Mouse (Mus musculus): ENCODE data around the gene Phf7.

Phf7 gene

GRCm38 (mm10) chr14:31251084-31251604 is at the start of gene Phf7, which contains the start of gene Bap1:
Gene Phf7 (minus strand): TSS chr14:31251317.
Gene Bap1 (plus strand): TSS chr14:31251450.
- CTCF ChIA-PET: interaction anchor here (0.5 kb wide), 1 partner anchor 77 kb away, joined by 5 read pairs; no protein-coding TSS in a partner anchor

GRCm38 (mm10) chr14:31285728-31286127 is 34.6 kb upstream of the Phf7 start:
- CTCF ChIA-PET: no interaction called here

GRCm38 (mm10) chr14:31272164-31272563 is 21.0 kb upstream of the Phf7 start:
- CTCF ChIA-PET: no interaction called here

GRCm38 (mm10) chr14:31271121-31271520 is 20.0 kb upstream of the Phf7 start:
- CTCF ChIA-PET: no interaction called here

GRCm38 (mm10) chr14:31269456-31270100 is 18.5 kb upstream of the Phf7 start:
- CTCF ChIA-PET: no interaction called here

GRCm38 (mm10) chr14:31268301-31269001 is 17.3 kb upstream of the Phf7 start:
- CTCF ChIA-PET: no interaction called here

- CTCF ChIA-PET: interaction anchor here (0.9 kb wide), 1 partner anchor 10 kb away, joined by 4 read pairs; no protein-coding TSS in a partner anchor
These were observed 16.5 kb upstream of the Phf7 start for GRCm38 (mm10) chr14:31267649-31268048.

- CTCF ChIA-PET: no interaction called here
These were observed 9.8 kb upstream of the Phf7 start for GRCm38 (mm10) chr14:31260932-31261331.

GRCm38 (mm10) chr14:31260374-31260773 is 9.3 kb upstream of the Phf7 start:
- CTCF ChIA-PET: no interaction called here

- CTCF ChIA-PET: no interaction called here
These were observed 7.4 kb upstream of the Phf7 start for GRCm38 (mm10) chr14:31258476-31259050.

- CTCF ChIA-PET: interaction anchor here (0.6 kb wide), 1 partner anchor 229 kb away, joined by 5 read pairs; no protein-coding TSS in a partner anchor
These were observed 974 bp upstream of the Phf7 start for GRCm38 (mm10) chr14:31252091-31252490.

GRCm38 (mm10) chr14:31251626-31252025 is 509 bp upstream of the Phf7 start:
- CTCF ChIA-PET: no interaction called here

- CTCF ChIA-PET: interaction anchor here (0.5 kb wide), 1 partner anchor 78 kb away, joined by 5 read pairs; no protein-coding TSS in a partner anchor
These were observed 664 bp downstream of the Phf7 start for GRCm38 (mm10) chr14:31250222-31251083.

- CTCF ChIA-PET: no interaction called here
These were observed 2.7 kb downstream of the Phf7 start for GRCm38 (mm10) chr14:31248396-31248795.

- CTCF ChIA-PET: no interaction called here
These were observed 5.2 kb downstream of the Phf7 start for GRCm38 (mm10) chr14:31245946-31246345.

GRCm38 (mm10) chr14:31244777-31245176 is 6.3 kb downstream of the Phf7 start:
- CTCF ChIA-PET: no interaction called here

- CTCF ChIA-PET: no interaction called here
These were observed 10.6 kb downstream of the Phf7 start for GRCm38 (mm10) chr14:31240528-31240927.

GRCm38 (mm10) chr14:31237101-31237882 is 13.8 kb downstream of the Phf7 start:
- CTCF ChIA-PET: no interaction called here

GRCm38 (mm10) chr14:31233996-31234591 is 17.0 kb downstream of the Phf7 start:
- CTCF ChIA-PET: interaction anchor here (1.4 kb wide), 1 partner anchor 21 kb away, joined by 4 read pairs; no protein-coding TSS in a partner anchor
